Mouse (Mus musculus) heart, embryonic 16.5 days (tissue): ENCODE measurements around the gene Thbs1. TPM values are rescaled to one million over a fixed set of nuclear protein-coding genes. Genes with fewer than 3 reads are reported as not detected.
A peak's percentile ranks its signal among the peaks of the same experiment; 100 is the strongest.

ENCODE experiments used
- ATAC-seq: fragments of 200-750 bp; cut with Nextera tagmentation; replicated peaks from 2 replicates; pipeline ENCODE4 v1.8.0; 2017; ENCODE audit warnings: moderate number of reproducible peaks; ENCODE audit not compliant: insufficient read depth, low FRiP score; ENCODE audit errors: extremely low read depth
- H3K27ac ChIP-seq: fragments of 300-500 bp; sonication (generic); 2 replicates; pipeline ENCODE4 v1.5.1; 2014; ENCODE audit warnings: mild to moderate bottlenecking, low read length, control low read depth, moderate library complexity
- H3K27me3 ChIP-seq: fragments of 300-500 bp; sonication (generic); 2 replicates; pipeline ENCODE4 v1.6.1; 2014; ENCODE audit warnings: low read length, mixed read lengths; ENCODE audit not compliant: control insufficient read depth, insufficient read depth
- H3K36me3 ChIP-seq: fragments of 300-500 bp; sonication (generic); 2 replicates; pipeline ENCODE4 v1.6.1; 2014; ENCODE audit not compliant: control insufficient read depth, insufficient read depth
- H3K4me1 ChIP-seq: fragments of 300-500 bp; sonication (generic); 2 replicates; pipeline ENCODE4 v1.6.1; 2014; ENCODE audit warnings: low read length, mixed read lengths; ENCODE audit not compliant: control insufficient read depth, insufficient read depth
- H3K4me2 ChIP-seq: fragments of 300-500 bp; sonication (generic); 2 replicates; pipeline ENCODE4 v1.6.1; 2014; ENCODE audit warnings: low read depth, mild to moderate bottlenecking, control low read depth, low read length
- H3K4me3 ChIP-seq: fragments of 300-500 bp; sonication (generic); 2 replicates; pipeline ENCODE4 v1.5.1; 2014; ENCODE audit warnings: mild to moderate bottlenecking, control low read depth, low read length
- H3K9ac ChIP-seq: fragments of 300-500 bp; sonication (generic); 2 replicates; pipeline ENCODE4 v1.6.1; 2014; ENCODE audit warnings: low read length, control low read depth
- H3K9me3 ChIP-seq: fragments of 300-500 bp; sonication (generic); replicated peaks from 2 replicates; pipeline ENCODE4 v1.6.1; 2016; ENCODE audit warnings: low read length; ENCODE audit not compliant: control insufficient read depth
- WGBS: fragments of 180-500 bp; shearing (Covaris S2); extraction: QIAGEN DNeasy Blood & Tissue Kit; methylation state at CpG from one replicate; pipeline ENCODE4 v1.1.7; 2014; 5-methylcytosine and 5-hydroxymethylcytosine counted together
- polyA plus RNA-seq: library from polyadenylated mRNA; unstranded; fragments of >200 nt; fragmentation: Nextera tagmentation; extraction: Ambion mirVana; gene quantifications from 2 replicates; pipeline ENCODE4 v1.2.1, GENCODE M21; 2015

Gene Thbs1
- polyA plus RNA-seq, 1 experiment from 2014 or later, result 20.0 TPM

GRCm38 (mm10) chr2:118083652-118084051, 28.0 kb upstream of the Thbs1 start:
- H3K4me1 ChIP-seq, result peaks cover 8% of the 10 kb centered on the region
- no peak overlapping the region for H3K9ac ChIP-seq
- H3K27me3 ChIP-seq, result no peaks in the 10 kb centered on the region
- WGBS, result 49% methylated on average over 6 of the region's 6 CpGs
- no peaks in the 10 kb centered on the region for H3K9me3 ChIP-seq
- no peaks in the 10 kb centered on the region for H3K36me3 ChIP-seq
- H3K27ac ChIP-seq, result no peak overlapping the region; the same call in 1 of the 2 replicates
- H3K4me3 ChIP-seq, result no peak overlapping the region
- no peak overlapping the region for H3K4me2 ChIP-seq
- ATAC-seq, result 0 out of 2 replicates have a peak, but pooled peaks have one; percentile 23

- Histone ChIP-seq H3K27me3 (no peaks in the 10 kb centered on the region), H3K9ac (no peak overlapping the region), H3K27ac (no peak overlapping the region), H3K4me1 (peaks cover 8% of the 10 kb centered on the region), H3K36me3 (no peaks in the 10 kb centered on the region), H3K4me3 (no peak overlapping the region), H3K4me2 (no peak overlapping the region), H3K9me3 (no peaks in the 10 kb centered on the region)
- ATAC-seq, result no peak
- 57% methylated on average over 3 of the region's 3 CpGs for WGBS
These were observed 27.0 kb upstream of the Thbs1 start for GRCm38 (mm10) chr2:118084693-118085092.

GRCm38 (mm10) chr2:118085647-118086046, 26.0 kb upstream of the Thbs1 start:
- H3K4me1 ChIP-seq, result peaks cover 8% of the 10 kb centered on the region
- H3K9me3 ChIP-seq, result no peaks in the 10 kb centered on the region
- H3K4me2 ChIP-seq, result no peak overlapping the region
- H3K27me3 ChIP-seq, result no peaks in the 10 kb centered on the region
- no peak for ATAC-seq
- H3K4me3 ChIP-seq, result no peak overlapping the region
- no peak overlapping the region for H3K9ac ChIP-seq
- no peak overlapping the region for H3K27ac ChIP-seq
- 89% methylated on average over 2 of the region's 2 CpGs for WGBS
- no peaks in the 10 kb centered on the region for H3K36me3 ChIP-seq

- 81% methylated on average over 10 of the region's 10 CpGs for WGBS
- Histone ChIP-seq H3K27ac (no peak overlapping the region), H3K9me3 (no peaks in the 10 kb centered on the region), H3K9ac (no peak overlapping the region), H3K4me1 (peaks cover 8% of the 10 kb centered on the region), H3K4me3 (no peak overlapping the region), H3K27me3 (no peaks in the 10 kb centered on the region), H3K36me3 (no peaks in the 10 kb centered on the region), H3K4me2 (no peak overlapping the region)
- ATAC-seq, result no peak
These were observed 24.5 kb upstream of the Thbs1 start for GRCm38 (mm10) chr2:118087044-118087726.

- Histone ChIP-seq H3K9ac (no peak overlapping the region), H3K36me3 (no peaks in the 10 kb centered on the region), H3K27ac (no peak overlapping the region), H3K4me3 (no peak overlapping the region), H3K27me3 (no peaks in the 10 kb centered on the region), H3K4me2 (no peak overlapping the region), H3K9me3 (no peaks in the 10 kb centered on the region), H3K4me1 (no peaks in the 10 kb centered on the region)
- 86% methylated on average over 5 of the region's 5 CpGs for WGBS
- no peak for ATAC-seq
These were observed 20.4 kb upstream of the Thbs1 start for GRCm38 (mm10) chr2:118091226-118091625.

GRCm38 (mm10) chr2:118099104-118099503, 12.6 kb upstream of the Thbs1 start:
- no peaks in the 10 kb centered on the region for H3K27me3 ChIP-seq
- peak; percentile 52; the same call in 1 of the 2 replicates for ATAC-seq
- no peaks in the 10 kb centered on the region; the same call in 1 of the 2 replicates for H3K4me1 ChIP-seq
- no peak overlapping the region for H3K9ac ChIP-seq
- H3K4me3 ChIP-seq, result no peak overlapping the region
- no peaks in the 10 kb centered on the region for H3K36me3 ChIP-seq
- no peaks in the 10 kb centered on the region for H3K9me3 ChIP-seq
- no peak overlapping the region for H3K4me2 ChIP-seq
- WGBS, result 53% methylated on average over 4 of the region's 4 CpGs
- H3K27ac ChIP-seq, result no peak overlapping the region

GRCm38 (mm10) chr2:118102169-118102568, 9.5 kb upstream of the Thbs1 start:
- Histone ChIP-seq H3K27ac (no peak overlapping the region), H3K4me2 (no peak overlapping the region), H3K36me3 (no peaks in the 10 kb centered on the region), H3K9me3 (no peaks in the 10 kb centered on the region), H3K4me1 (no peaks in the 10 kb centered on the region; the same call in 1 of the 2 replicates), H3K4me3 (no peak overlapping the region), H3K27me3 (no peaks in the 10 kb centered on the region), H3K9ac (no peak overlapping the region)
- no peak for ATAC-seq
- WGBS, result 57% methylated on average over 4 of the region's 4 CpGs

- peaks cover 6% of the 10 kb centered on the region for H3K27me3 ChIP-seq
- WGBS, result 31% methylated on average over 17 of the region's 17 CpGs
- H3K27ac ChIP-seq, result 0 out of 2 replicates have a peak overlapping the region, but pooled peaks have one; percentile 10
- H3K4me2 ChIP-seq, result peak overlapping the region; percentile 82
- peak overlapping the region; percentile 63 for H3K4me3 ChIP-seq
- ATAC-seq, result peak; percentile 31; the same call in 1 of the 2 replicates
- no peaks in the 10 kb centered on the region for H3K9me3 ChIP-seq
- peak overlapping the region; percentile 41 for H3K9ac ChIP-seq
- no peaks in the 10 kb centered on the region for H3K36me3 ChIP-seq
- peaks cover 12% of the 10 kb centered on the region for H3K4me1 ChIP-seq
These were observed 1.3 kb upstream of the Thbs1 start for GRCm38 (mm10) chr2:118110225-118110915.

GRCm38 (mm10) chr2:118111116-118111487, 574 bp upstream of the Thbs1 start:
- WGBS, result under 1% methylated on average over 16 of the region's 16 CpGs
- peaks cover 6% of the 10 kb centered on the region for H3K27me3 ChIP-seq
- H3K4me1 ChIP-seq, result peaks cover 12% of the 10 kb centered on the region
- H3K9me3 ChIP-seq, result no peaks in the 10 kb centered on the region
- H3K4me2 ChIP-seq, result peak overlapping the region; percentile 82
- peak; percentile 65 for ATAC-seq
- peak overlapping the region; percentile 63 for H3K4me3 ChIP-seq
- no peaks in the 10 kb centered on the region for H3K36me3 ChIP-seq
- peak overlapping the region; percentile 46 for H3K27ac ChIP-seq
- peak overlapping the region; percentile 62 for H3K9ac ChIP-seq
